Mouse (Mus musculus): Measurements from ENCODE around the gene Gm28043.

DNA sequence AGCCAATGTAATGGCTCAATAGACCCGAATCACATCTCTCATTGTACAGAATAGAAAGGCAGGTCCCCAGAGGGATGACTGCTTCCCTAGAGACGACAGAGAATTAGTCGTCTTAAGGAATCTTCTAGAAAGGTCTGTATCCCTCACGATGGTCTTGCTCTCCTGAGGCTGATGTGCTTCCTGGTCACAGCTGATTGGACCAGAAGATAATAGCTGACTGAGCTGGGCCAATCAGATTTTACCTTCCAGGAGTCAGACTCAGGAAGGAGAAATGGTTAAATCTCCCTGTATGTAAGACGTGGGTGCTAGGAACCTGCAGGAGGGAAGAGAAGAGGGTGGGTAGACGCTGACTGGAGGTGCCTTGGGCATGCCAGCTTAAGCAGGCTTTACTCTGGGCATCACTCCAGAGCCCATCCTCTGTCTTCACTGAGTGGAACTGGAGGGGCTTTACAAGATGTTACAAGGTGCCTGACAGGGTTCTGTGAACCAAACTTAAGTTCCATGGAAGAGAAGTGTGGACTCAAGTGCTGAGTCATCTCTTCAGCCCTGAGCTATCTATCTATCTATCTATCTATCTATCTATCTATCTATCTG is 110.4 kb downstream of the Gm28043 start:
- TF ChIP-seq POLR2A (IDR thresholded peaks at IDR 0.05; ENCODE audit: low read depth, low read length) (no peak), CTCF (IDR thresholded peaks at IDR 0.05; ENCODE audit: extremely low read depth, insufficient read length, insufficient replicate concordance, low read depth, low read length) (no peak)

All from small intestine, adult 2 months (tissue).